Mouse (Mus musculus): ENCODE data around the gene Prrg1. TPM values are rescaled to one million over a fixed set of nuclear protein-coding genes. Genes with fewer than 3 reads are reported as not detected.

The Prrg1 gene
- 5.3 and 5.6 TPM in 2 replicates for polyA plus RNA-seq (2015; fragmentation: Nextera tagmentation; extraction: Ambion mirVana)

- Histone ChIP-seq H3K36me3 (ENCODE audit: poor library complexity, severe bottlenecking) (no peaks in the 10 kb centered on the region), H3K9me3 (replicated peaks) (no peaks in the 10 kb centered on the region), H3K4me1 (no peaks in the 10 kb centered on the region), H3K4me2 (peak within 1 kb of the TSS; percentile 56), H3K4me3 (peak within 1 kb of the TSS; percentile 48), H3K9ac (peak within 1 kb of the TSS; percentile 59), H3K27ac (peak within 1 kb of the TSS; percentile 62), H3K27me3 (no peaks in the 10 kb centered on the region)
- WGBS, result 21% methylated on average over 36 of the region's 36 CpGs
- ATAC-seq, result peak; percentile 97
Measured at GRCm38 (mm10) chrX:78583202-78584004, at the start of gene Prrg1. Gene Prrg1, minus strand, starts transcription at chrX:78583896.

GRCm38 (mm10) chrX:78605814-78606213 lies 22.1 kb upstream of the Prrg1 start:
- 66% methylated on average over 2 of the region's 2 CpGs for WGBS

GRCm38 (mm10) chrX:78593138-78593537 lies 9.4 kb upstream of the Prrg1 start:
- Histone ChIP-seq H3K9me3 (replicated peaks) (no peaks in the 10 kb centered on the region), H3K27me3 (no peaks in the 10 kb centered on the region), H3K36me3 (ENCODE audit: poor library complexity, severe bottlenecking) (no peaks in the 10 kb centered on the region), H3K4me1 (no peaks in the 10 kb centered on the region), H3K27ac (no peak overlapping the region), H3K4me3 (no peak overlapping the region), H3K9ac (no peak overlapping the region), H3K4me2 (no peak overlapping the region)
- WGBS, result 82% methylated on average over 2 of the region's 2 CpGs
- ATAC-seq, result no peak

More at GRCm38 (mm10) chrX:78605814-78606213, 22.1 kb upstream of the Prrg1 start:
- H3K4me3 ChIP-seq, result no peak overlapping the region
- ATAC-seq, result no peak
- no peak overlapping the region for H3K4me2 ChIP-seq
- H3K27ac ChIP-seq, result no peak overlapping the region
- no peaks in the 10 kb centered on the region for H3K4me1 ChIP-seq
- no peak overlapping the region for H3K9ac ChIP-seq
- H3K9me3 ChIP-seq (replicated peaks), result no peaks in the 10 kb centered on the region
- no peaks in the 10 kb centered on the region for H3K27me3 ChIP-seq
- H3K36me3 ChIP-seq (ENCODE audit: poor library complexity, severe bottlenecking), result no peaks in the 10 kb centered on the region

GRCm38 (mm10) chrX:78582854-78583201 lies 868 bp downstream of the Prrg1 start:
- Histone ChIP-seq H3K27me3 (no peaks in the 10 kb centered on the region), H3K36me3 (ENCODE audit: poor library complexity, severe bottlenecking) (no peaks in the 10 kb centered on the region), H3K4me2 (peak overlapping the region; percentile 56), H3K4me3 (peak overlapping the region; percentile 48), H3K9ac (0 out of 2 replicates have a peak overlapping the region, but pooled peaks have one; percentile 59), H3K9me3 (replicated peaks) (no peaks in the 10 kb centered on the region), H3K27ac (no peak overlapping the region), H3K4me1 (no peaks in the 10 kb centered on the region)
- WGBS, result no CpG with 5 or more reads among the region's 21 CpGs
- ATAC-seq, result peak; percentile 62

- Histone ChIP-seq H3K36me3 (ENCODE audit: poor library complexity, severe bottlenecking) (no peaks in the 10 kb centered on the region), H3K4me1 (no peaks in the 10 kb centered on the region), H3K9ac (no peak overlapping the region), H3K27ac (no peak overlapping the region), H3K9me3 (replicated peaks) (no peaks in the 10 kb centered on the region), H3K4me3 (no peak overlapping the region), H3K4me2 (no peak overlapping the region), H3K27me3 (no peaks in the 10 kb centered on the region)
- WGBS, result 60% methylated on average over 2 of the region's 2 CpGs
- no peak for ATAC-seq
Measured at GRCm38 (mm10) chrX:78563451-78563850, 20.2 kb downstream of the Prrg1 start.

- ATAC-seq, result no peak
- Histone ChIP-seq H3K4me2 (no peak overlapping the region), H3K36me3 (ENCODE audit: poor library complexity, severe bottlenecking) (no peaks in the 10 kb centered on the region), H3K27ac (no peak overlapping the region), H3K9me3 (replicated peaks) (no peaks in the 10 kb centered on the region), H3K4me3 (no peak overlapping the region), H3K4me1 (no peaks in the 10 kb centered on the region), H3K9ac (no peak overlapping the region), H3K27me3 (no peaks in the 10 kb centered on the region)
- 96% methylated on average over 2 of the region's 2 CpGs for WGBS
Measured at GRCm38 (mm10) chrX:78553399-78553798, 30.3 kb downstream of the Prrg1 start.

GRCm38 (mm10) chrX:78552704-78553103 lies 31.0 kb downstream of the Prrg1 start:
- ATAC-seq, result no peak
- no peaks in the 10 kb centered on the region for H3K9me3 ChIP-seq (replicated peaks)
- H3K4me2 ChIP-seq, result no peak overlapping the region
- WGBS, result 50% methylated on average over 1 of the region's 1 CpGs
- H3K27me3 ChIP-seq, result no peaks in the 10 kb centered on the region
- H3K4me1 ChIP-seq, result no peaks in the 10 kb centered on the region
- H3K27ac ChIP-seq, result no peak overlapping the region
- H3K36me3 ChIP-seq (ENCODE audit: poor library complexity, severe bottlenecking), result no peaks in the 10 kb centered on the region
- H3K4me3 ChIP-seq, result no peak overlapping the region
- no peak overlapping the region for H3K9ac ChIP-seq

- no peak overlapping the region for H3K9ac ChIP-seq
- no peak overlapping the region for H3K27ac ChIP-seq
- no peaks in the 10 kb centered on the region for H3K27me3 ChIP-seq
- H3K4me2 ChIP-seq, result no peak overlapping the region
- WGBS, result 49% methylated on average over 1 of the region's 1 CpGs
- ATAC-seq, result no peak
- H3K36me3 ChIP-seq (ENCODE audit: poor library complexity, severe bottlenecking), result no peaks in the 10 kb centered on the region
- H3K4me3 ChIP-seq, result no peak overlapping the region
- no peaks in the 10 kb centered on the region for H3K9me3 ChIP-seq (replicated peaks)
- no peaks in the 10 kb centered on the region for H3K4me1 ChIP-seq
Measured at GRCm38 (mm10) chrX:78547696-78548095, 36.0 kb downstream of the Prrg1 start.

- H3K4me2 ChIP-seq, result no peak overlapping the region
- no peaks in the 10 kb centered on the region for H3K36me3 ChIP-seq (ENCODE audit: poor library complexity, severe bottlenecking)
- H3K27me3 ChIP-seq, result no peaks in the 10 kb centered on the region
- no peaks in the 10 kb centered on the region for H3K4me1 ChIP-seq
- H3K4me3 ChIP-seq, result no peak overlapping the region
- H3K9ac ChIP-seq, result no peak overlapping the region
- no peak overlapping the region for H3K27ac ChIP-seq
- ATAC-seq, result no peak
- no peaks in the 10 kb centered on the region for H3K9me3 ChIP-seq (replicated peaks)
Measured at GRCm38 (mm10) chrX:78539734-78540133, 44.0 kb downstream of the Prrg1 start.

GRCm38 (mm10) chrX:78538632-78539316 lies 44.9 kb downstream of the Prrg1 start:
- Histone ChIP-seq H3K9me3 (replicated peaks) (no peaks in the 10 kb centered on the region), H3K9ac (no peak overlapping the region), H3K4me1 (no peaks in the 10 kb centered on the region), H3K36me3 (ENCODE audit: poor library complexity, severe bottlenecking) (no peaks in the 10 kb centered on the region), H3K27me3 (no peaks in the 10 kb centered on the region), H3K27ac (no peak overlapping the region), H3K4me3 (no peak overlapping the region), H3K4me2 (no peak overlapping the region)
- WGBS, result 80% methylated on average over 2 of the region's 2 CpGs
- ATAC-seq, result no peak

GRCm38 (mm10) chrX:78518301-78518700 lies 65.4 kb downstream of the Prrg1 start:
- no peak overlapping the region for H3K27ac ChIP-seq
- no peak overlapping the region for H3K4me2 ChIP-seq
- ATAC-seq, result no peak
- 89% methylated on average over 2 of the region's 2 CpGs for WGBS
- no peak overlapping the region for H3K9ac ChIP-seq
- H3K9me3 ChIP-seq (replicated peaks), result no peaks in the 10 kb centered on the region
- no peak overlapping the region for H3K4me3 ChIP-seq
- no peaks in the 10 kb centered on the region for H3K36me3 ChIP-seq (ENCODE audit: poor library complexity, severe bottlenecking)
- no peaks in the 10 kb centered on the region for H3K4me1 ChIP-seq
- no peaks in the 10 kb centered on the region for H3K27me3 ChIP-seq

GRCm38 (mm10) chrX:78482987-78483386 lies 100.7 kb downstream of the Prrg1 start:
- WGBS, result 83% methylated on average over 2 of the region's 2 CpGs
- no peak overlapping the region for H3K4me2 ChIP-seq
- no peaks in the 10 kb centered on the region for H3K4me1 ChIP-seq
- no peak overlapping the region for H3K4me3 ChIP-seq
- no peaks in the 10 kb centered on the region for H3K9me3 ChIP-seq (replicated peaks)
- H3K9ac ChIP-seq, result no peak overlapping the region
- no peaks in the 10 kb centered on the region for H3K36me3 ChIP-seq (ENCODE audit: poor library complexity, severe bottlenecking)
- no peak for ATAC-seq
- H3K27ac ChIP-seq, result no peak overlapping the region
- no peaks in the 10 kb centered on the region for H3K27me3 ChIP-seq

Data from forebrain, embryonic 13.5 days (tissue).